ENCODE assay signal across 7 mouse cellular contexts in genomic region chr17:34587814-34588213, GRCm38 (mm10). TPM values are rescaled to one million over a fixed set of nuclear protein-coding genes. Genes with fewer than 3 reads are reported as not detected.
DNase-seq lines count a peak whose midpoint lies in the region; ATAC-seq and TF ChIP-seq lines count a peak whose summit lies in the region.

No protein-coding gene starts in this region.

- no peaks in the 10 kb centered on the region for H3K9me3 ChIP-seq in lung, postnatal 0 days (ENCODE audit: low read length)
- no peaks in the 10 kb centered on the region for H3K9me3 ChIP-seq in embryonic facial prominence, embryonic 15.5 days (replicated peaks)
- H3K9me3 ChIP-seq in limb, embryonic 12.5 days: no peaks in the 10 kb centered on the region
- H3K9me3 ChIP-seq in stomach, embryonic 14.5 days (ENCODE audit: control insufficient read depth, low read depth, low read length): no peaks in the 10 kb centered on the region

- H3K9ac ChIP-seq in lung, postnatal 0 days (replicated peaks; ENCODE audit: low read depth): peak overlapping the region; percentile 60
- H3K9ac ChIP-seq in embryonic facial prominence, embryonic 15.5 days: peak overlapping the region; percentile 90
- H3K9ac ChIP-seq in limb, embryonic 12.5 days (replicated peaks): peak overlapping the region; percentile 91
- H3K9ac ChIP-seq in stomach, embryonic 14.5 days (replicated peaks; ENCODE audit: low read depth, low read length): peak overlapping the region; percentile 79

- H3K4me3 ChIP-seq in lung, postnatal 0 days (ENCODE audit: low read depth, low read length): peak overlapping the region; percentile 50
- H3K4me3 ChIP-seq in embryonic facial prominence, embryonic 15.5 days (replicated peaks): peak overlapping the region; percentile 84
- H3K4me3 ChIP-seq in limb, embryonic 12.5 days (replicated peaks): peak overlapping the region; percentile 73
- peak overlapping the region; percentile 71 for H3K4me3 ChIP-seq in stomach, embryonic 14.5 days (ENCODE audit: low read depth, low read length)

- DNase-seq in lung, postnatal 0 days (ENCODE audit: low spot score): no peak
- DNase-seq in lung, adult 18-20 months: no peak
- DNase-seq in urinary bladder, postnatal 10 days (ENCODE audit: low spot score): no peak
- DNase-seq in right cerebral cortex, adult 18-20 months: no peak

- no peaks in the 10 kb centered on the region for H3K27me3 ChIP-seq in lung, postnatal 0 days (replicated peaks; ENCODE audit: insufficient read depth, low read length)
- H3K27me3 ChIP-seq in embryonic facial prominence, embryonic 15.5 days: no peaks in the 10 kb centered on the region
- H3K27me3 ChIP-seq in limb, embryonic 12.5 days: no peaks in the 10 kb centered on the region
- no peaks in the 10 kb centered on the region for H3K27me3 ChIP-seq in stomach, embryonic 14.5 days (ENCODE audit: control insufficient read depth, insufficient read depth, low read length)

- peak overlapping the region; percentile 94 for H3K4me2 ChIP-seq in lung, postnatal 0 days (replicated peaks; ENCODE audit: low read depth, low read length)
- peak overlapping the region; percentile 95 for H3K4me2 ChIP-seq in embryonic facial prominence, embryonic 15.5 days (replicated peaks)
- peak overlapping the region; percentile 90 for H3K4me2 ChIP-seq in limb, embryonic 12.5 days
- H3K4me2 ChIP-seq in stomach, embryonic 14.5 days (replicated peaks; ENCODE audit: low read depth, low read length): peak overlapping the region; percentile 94

- no peak for TF ChIP-seq EP300 in lung, postnatal 0 days (IDR thresholded peaks at IDR 0.05)

- no peak for ATAC-seq in lung, postnatal 0 days
- no peak for ATAC-seq in embryonic facial prominence, embryonic 15.5 days (ENCODE audit: insufficient number of reproducible peaks, low FRiP score, low TSS enrichment, low read depth)
- no peak for ATAC-seq in limb, embryonic 12.5 days (ENCODE audit: insufficient number of reproducible peaks, insufficient read depth, low FRiP score, low TSS enrichment, low read depth)
- no peak for ATAC-seq in stomach, embryonic 14.5 days (ENCODE audit: insufficient number of reproducible peaks, insufficient read depth, low FRiP score, low read depth)

- H3K4me1 ChIP-seq in lung, postnatal 0 days (ENCODE audit: insufficient read depth, low read depth, low read length): peaks cover 30% of the 10 kb centered on the region; the same call in 1 of the 2 replicates
- H3K4me1 ChIP-seq in embryonic facial prominence, embryonic 15.5 days: peaks cover 51% of the 10 kb centered on the region
- H3K4me1 ChIP-seq in limb, embryonic 12.5 days (replicated peaks): peaks cover 49% of the 10 kb centered on the region
- H3K4me1 ChIP-seq in stomach, embryonic 14.5 days (ENCODE audit: control insufficient read depth, insufficient read depth, low read length): peaks cover 39% of the 10 kb centered on the region

- no peak for TF ChIP-seq CTCF in lung, postnatal 0 days (IDR thresholded peaks at IDR 0.05)

- H3K27ac ChIP-seq in lung, postnatal 0 days (ENCODE audit: low read length): peak overlapping the region; percentile 89
- peak overlapping the region; percentile 98 for H3K27ac ChIP-seq in embryonic facial prominence, embryonic 15.5 days (replicated peaks)
- peak overlapping the region; percentile 99 for H3K27ac ChIP-seq in limb, embryonic 12.5 days
- H3K27ac ChIP-seq in stomach, embryonic 14.5 days (ENCODE audit: low read length): peak overlapping the region; percentile 96

- no peaks in the 10 kb centered on the region for H3K36me3 ChIP-seq in lung, postnatal 0 days (ENCODE audit: insufficient read depth, low read length)
- H3K36me3 ChIP-seq in embryonic facial prominence, embryonic 15.5 days: no peaks in the 10 kb centered on the region
- no peaks in the 10 kb centered on the region for H3K36me3 ChIP-seq in limb, embryonic 12.5 days
- no peaks in the 10 kb centered on the region for H3K36me3 ChIP-seq in stomach, embryonic 14.5 days (ENCODE audit: control insufficient read depth, insufficient read depth, low read length)

- 3% methylated on average over 19 of the region's 19 CpGs for WGBS in lung, postnatal 0 days
- WGBS in embryonic facial prominence, embryonic 15.5 days: 3% methylated on average over 19 of the region's 19 CpGs
- WGBS in limb, embryonic 12.5 days: 4% methylated on average over 19 of the region's 19 CpGs
- WGBS in stomach, embryonic 14.5 days: 7% methylated on average over 19 of the region's 19 CpGs

RNA-seq across cellular contexts. Expression of gene Gpsm3, which starts 1.8 kb away (rescaled TPM):
- polyA plus RNA-seq in lung, postnatal 0 days (2015; fragmentation: Nextera tagmentation; extraction: Ambion mirVana): 34.7 and 41.0 TPM in 2 replicates
- polyA plus RNA-seq in embryonic facial prominence, embryonic 15.5 days (2015; fragmentation: Nextera tagmentation; extraction: Ambion mirVana): 8.5 and 9.7 TPM in 2 replicates
- 2.6 and 3.8 TPM in 2 replicates for polyA plus RNA-seq in limb, embryonic 12.5 days (2016; fragmentation: Nextera tagmentation; extraction: Ambion mirVana)
- 6.1 and 8.0 TPM in 2 replicates for polyA plus RNA-seq in stomach, embryonic 14.5 days (2014; fragmentation: Nextera tagmentation; extraction: Ambion mirVana)

RNA-seq across cellular contexts. Expression of gene Pbx2, which starts 3.3 kb away (rescaled TPM):
- polyA plus RNA-seq in lung, postnatal 0 days (2015; fragmentation: Nextera tagmentation; extraction: Ambion mirVana): 15.0 and 15.6 TPM in 2 replicates
- 11.0 and 13.3 TPM in 2 replicates for polyA plus RNA-seq in embryonic facial prominence, embryonic 15.5 days (2015; fragmentation: Nextera tagmentation; extraction: Ambion mirVana)
- 24.6 and 26.6 TPM in 2 replicates for polyA plus RNA-seq in limb, embryonic 12.5 days (2016; fragmentation: Nextera tagmentation; extraction: Ambion mirVana)
- 13.1 and 15.5 TPM in 2 replicates for polyA plus RNA-seq in stomach, embryonic 14.5 days (2014; fragmentation: Nextera tagmentation; extraction: Ambion mirVana)

RNA-seq across cellular contexts. Expression of gene Ager, which starts 9.8 kb away (rescaled TPM):
- polyA plus RNA-seq in lung, postnatal 0 days (2015; fragmentation: Nextera tagmentation; extraction: Ambion mirVana): 3,782 and 4,046 TPM in 2 replicates
- polyA plus RNA-seq in embryonic facial prominence, embryonic 15.5 days (2015; fragmentation: Nextera tagmentation; extraction: Ambion mirVana): 3.3 and 3.7 TPM in 2 replicates
- polyA plus RNA-seq in limb, embryonic 12.5 days (2016; fragmentation: Nextera tagmentation; extraction: Ambion mirVana): 2.8 and 3.5 TPM in 2 replicates
- 3.7 and 3.8 TPM in 2 replicates for polyA plus RNA-seq in stomach, embryonic 14.5 days (2014; fragmentation: Nextera tagmentation; extraction: Ambion mirVana)

RNA-seq across cellular contexts. Expression of gene Rnf5, which starts 15.7 kb away (rescaled TPM):
- 81.5 and 84.1 TPM in 2 replicates for polyA plus RNA-seq in lung, postnatal 0 days (2015; fragmentation: Nextera tagmentation; extraction: Ambion mirVana)
- 117 and 119 TPM in 2 replicates for polyA plus RNA-seq in embryonic facial prominence, embryonic 15.5 days (2015; fragmentation: Nextera tagmentation; extraction: Ambion mirVana)
- polyA plus RNA-seq in limb, embryonic 12.5 days (2016; fragmentation: Nextera tagmentation; extraction: Ambion mirVana): 143 and 145 TPM in 2 replicates
- 104 and 105 TPM in 2 replicates for polyA plus RNA-seq in stomach, embryonic 14.5 days (2014; fragmentation: Nextera tagmentation; extraction: Ambion mirVana)

RNA-seq across cellular contexts. Expression of gene Agpat1, which starts 16.2 kb away (rescaled TPM):
- polyA plus RNA-seq in lung, postnatal 0 days (2015; fragmentation: Nextera tagmentation; extraction: Ambion mirVana): 35.7 and 40.0 TPM in 2 replicates
- 57.6 and 61.2 TPM in 2 replicates for polyA plus RNA-seq in embryonic facial prominence, embryonic 15.5 days (2015; fragmentation: Nextera tagmentation; extraction: Ambion mirVana)
- 50.5 and 53.4 TPM in 2 replicates for polyA plus RNA-seq in limb, embryonic 12.5 days (2016; fragmentation: Nextera tagmentation; extraction: Ambion mirVana)
- 53.1 and 53.9 TPM in 2 replicates for polyA plus RNA-seq in stomach, embryonic 14.5 days (2014; fragmentation: Nextera tagmentation; extraction: Ambion mirVana)

Comparison
In these comparisons a context has a peak if more than half of its experiments do, and no peak if none do; other contexts are left out.
1. RNA of gene Ager, which starts 9.8 kb away (polyA plus RNA-seq): 3,782 to 4,046 TPM in lung, postnatal 0 days; 3.7 to 3.8 TPM in stomach, embryonic 14.5 days, 3.3 to 3.7 TPM in embryonic facial prominence, embryonic 15.5 days and 2.8 to 3.5 TPM in limb, embryonic 12.5 days; every median in the first group is over 100 times any median in the second.
2. Peak in every context shown above with its lines, with median percentiles within 50 percentile points of each other: H3K27ac ChIP-seq, H3K4me2 ChIP-seq, H3K4me3 ChIP-seq and H3K9ac ChIP-seq.